Comparison of ENCODE assay signal across 10 mouse cellular contexts in genomic region chr4:43964326-43964833, GRCm38 (mm10). TPM values are rescaled to one million over a fixed set of nuclear protein-coding genes. Genes with fewer than 3 reads are reported as not detected.
DNase-seq lines count a peak whose midpoint lies in the region; ATAC-seq and TF ChIP-seq lines count a peak whose summit lies in the region.
"Had no signal": no experiment of that assay in that cellular context is flagged by ENCODE, and none has a peak within 500 bp of the region (broad histone marks: within the 10 kb centered on the region; RNA-seq: fewer than 3 reads in every experiment).

No protein-coding gene starts in this region.

- no peak overlapping the region for H3K4me2 ChIP-seq in kidney, postnatal 0 days (ENCODE audit: low read length)
- H3K4me2 ChIP-seq: embryonic facial prominence, embryonic 12.5 days; midbrain, embryonic 12.5 days had no signal

- H3K9ac ChIP-seq in kidney, postnatal 0 days (ENCODE audit: low read depth, low read length), result 0 out of 2 replicates have a peak overlapping the region, but pooled peaks have one; percentile 31
- H3K9ac ChIP-seq: embryonic facial prominence, embryonic 12.5 days; midbrain, embryonic 12.5 days had no signal

- TF ChIP-seq CTCF in bone marrow macrophage, adult 2 months (IDR thresholded peaks at IDR 0.05; ENCODE audit: low read depth, low read length), result no peak
- no peak for TF ChIP-seq CTCF in kidney, postnatal 0 days (IDR thresholded peaks at IDR 0.05; ENCODE audit: low read depth)

- ATAC-seq in kidney, postnatal 0 days (replicated peaks; ENCODE audit: low FRiP score, low read depth), result no peak

- 46% methylated on average over 2 of the region's 2 CpGs for WGBS in kidney, postnatal 0 days

- peaks cover 54% of the 10 kb centered on the region for H3K4me1 ChIP-seq in bone marrow macrophage, adult 2 months (ENCODE audit: control insufficient read depth, insufficient read depth, low read length)
- peaks cover 25% of the 10 kb centered on the region for H3K4me1 ChIP-seq in kidney, postnatal 0 days (replicated peaks; ENCODE audit: insufficient read depth, low read length)
- peaks cover 94% of the 10 kb centered on the region for H3K4me1 ChIP-seq in megakaryocyte, embryonic 14.5 days

- peak overlapping the region; percentile 29; the same call in 1 of the 2 replicates for H3K4me3 ChIP-seq in bone marrow macrophage, adult 2 months (ENCODE audit: insufficient read depth, low read length)
- no peak overlapping the region for H3K4me3 ChIP-seq in kidney, postnatal 0 days (replicated peaks; ENCODE audit: low read depth, low read length)
- H3K4me3 ChIP-seq in megakaryocyte, embryonic 14.5 days (replicated peaks), result peak overlapping the region; percentile 87
- H3K4me3 ChIP-seq: embryonic facial prominence, embryonic 12.5 days; midbrain, embryonic 12.5 days had no signal

- no peak for TF ChIP-seq POLR2A in bone marrow macrophage, adult 2 months (IDR thresholded peaks at IDR 0.05; ENCODE audit: borderline replicate concordance, low read depth, low read length)

- H3K36me3 ChIP-seq in kidney, postnatal 0 days (ENCODE audit: insufficient read depth, low read length), result no peaks in the 10 kb centered on the region
- H3K36me3 ChIP-seq in megakaryocyte, embryonic 14.5 days (replicated peaks; ENCODE audit: low read length), result peaks cover 40% of the 10 kb centered on the region
- H3K36me3 ChIP-seq: embryonic facial prominence, embryonic 12.5 days; midbrain, embryonic 12.5 days had no signal

- peak; percentile 45 to 73 for DNase-seq in adrenal gland, adult (ENCODE audit: inconsistent age in 2 of 2, low spot score in 1 of 2)
- no peak for DNase-seq in adrenal gland, adult 18-20 months (ENCODE audit: low spot score in 2 of 2)
- peak; percentile 23 for DNase-seq in kidney, postnatal 0 days (ENCODE audit: low spot score)
- DNase-seq in urinary bladder, postnatal 14 days (ENCODE audit: low spot score), result no peak
- no peak for DNase-seq in left cerebral cortex, postnatal 14 days (ENCODE audit: low spot score in 2 of 2)
- DNase-seq in layer of hippocampus, postnatal 36 days, result no peak

- no peaks in the 10 kb centered on the region for H3K27me3 ChIP-seq in kidney, postnatal 0 days (ENCODE audit: insufficient read depth, low read length)
- no peaks in the 10 kb centered on the region for H3K27me3 ChIP-seq in megakaryocyte, embryonic 14.5 days (replicated peaks)
- H3K27me3 ChIP-seq: embryonic facial prominence, embryonic 12.5 days had no signal

- intact Hi-C loops in left cerebral cortex, postnatal 14 days (cut with DNase I), result no loop called here

- no peaks in the 10 kb centered on the region for H3K9me3 ChIP-seq in kidney, postnatal 0 days (replicated peaks; ENCODE audit: low read length)
- H3K9me3 ChIP-seq in megakaryocyte, embryonic 14.5 days, result no peaks in the 10 kb centered on the region
- H3K9me3 ChIP-seq: embryonic facial prominence, embryonic 12.5 days; midbrain, embryonic 12.5 days had no signal

- peak overlapping the region; percentile 61 for H3K27ac ChIP-seq in bone marrow macrophage, adult 2 months (ENCODE audit: insufficient read depth, low read depth, low read length)
- no peak overlapping the region for H3K27ac ChIP-seq in kidney, postnatal 0 days
- H3K27ac ChIP-seq: embryonic facial prominence, embryonic 12.5 days; midbrain, embryonic 12.5 days had no signal

RNA-seq across cellular contexts. Expression of gene Glipr2, which starts 7.2 kb away (rescaled TPM):
- 1 to 10 TPM; 3.5 to 6.4 TPM for total RNA-seq in adrenal gland, adult 18-20 months (2021)
- polyA plus RNA-seq in bone marrow macrophage, adult 2 months (2012; ENCODE audit: insufficient read depth, insufficient read length, missing spikeins), result 1.8 and 2.1 TPM in 2 replicates
- polyA plus RNA-seq in kidney, postnatal 0 days (2015; fragmentation: Nextera tagmentation; extraction: Ambion mirVana), result 54.9 and 59.1 TPM in 2 replicates
- polyA plus RNA-seq in megakaryocyte, embryonic 14.5 days (2012; ENCODE audit: insufficient read depth, low replicate concordance), result 6.5 and 32.0 TPM in 2 replicates
- total RNA-seq in left cerebral cortex, postnatal 14 days (2021), result 1 to 10 TPM; 1.7 to 2.0 TPM
- 1 to 10 TPM; 2.2 TPM for total RNA-seq in layer of hippocampus, postnatal 36 days (2021)

RNA-seq across cellular contexts. Expression of gene Ccin, which starts 18.9 kb away (rescaled TPM):
- total RNA-seq in adrenal gland, adult 18-20 months (2021), result not detected
- polyA plus RNA-seq in bone marrow macrophage, adult 2 months (2012; ENCODE audit: insufficient read depth, insufficient read length, missing spikeins), result not detected in 2 replicates
- polyA plus RNA-seq in kidney, postnatal 0 days (2015; fragmentation: Nextera tagmentation; extraction: Ambion mirVana), result not detected in 2 replicates
- not detected in 2 replicates for polyA plus RNA-seq in megakaryocyte, embryonic 14.5 days (2012; ENCODE audit: insufficient read depth, low replicate concordance)
- not detected for total RNA-seq in left cerebral cortex, postnatal 14 days (2021)
- not detected for total RNA-seq in layer of hippocampus, postnatal 36 days (2021)
- polyA plus RNA-seq: embryonic facial prominence, embryonic 12.5 days; midbrain, embryonic 12.5 days had no signal

RNA-seq across cellular contexts. Expression of gene Clta, which starts 39.9 kb away (rescaled TPM):
- total RNA-seq in adrenal gland, adult 18-20 months (2021), result 100 to 1,000 TPM; 169 to 180 TPM
- polyA plus RNA-seq in bone marrow macrophage, adult 2 months (2012; ENCODE audit: insufficient read depth, insufficient read length, missing spikeins), result 840 and 888 TPM in 2 replicates
- 293 and 300 TPM in 2 replicates for polyA plus RNA-seq in kidney, postnatal 0 days (2015; fragmentation: Nextera tagmentation; extraction: Ambion mirVana)
- 132 and 432 TPM in 2 replicates for polyA plus RNA-seq in megakaryocyte, embryonic 14.5 days (2012; ENCODE audit: insufficient read depth, low replicate concordance)
- 100 to 1,000 TPM; 300 to 308 TPM for total RNA-seq in left cerebral cortex, postnatal 14 days (2021)
- 100 to 1,000 TPM; 280 to 304 TPM for total RNA-seq in layer of hippocampus, postnatal 36 days (2021)

Comparison
In these comparisons a context has a peak if more than half of its experiments do, and no peak if none do; other contexts are left out.
1. DNase-seq: peak in adrenal gland, adult (2 of 2) and kidney, postnatal 0 days (single experiment); none in adrenal gland, adult 18-20 months (0 of 2), urinary bladder, postnatal 14 days (single experiment), left cerebral cortex, postnatal 14 days (0 of 2) and layer of hippocampus, postnatal 36 days (0 of 2).